Mouse (Mus musculus) myocyte (in vitro differentiated cells): ENCODE results near the gene Eipr1. TPM values are rescaled to one million over a fixed set of nuclear protein-coding genes. Genes with fewer than 3 reads are reported as not detected.

Experiments
- H3K27me3 ChIP-seq: one replicate; pipeline ENCODE4 v1.6.1; 2011; ENCODE audit not compliant: control insufficient read depth, insufficient read depth, insufficient read length
- H3K36me3 ChIP-seq: one replicate; pipeline ENCODE4 v1.6.1; 2011; ENCODE audit not compliant: control insufficient read depth, insufficient read depth
- H3K4me2 ChIP-seq: one replicate; pipeline ENCODE4 v1.6.1; 2011; ENCODE audit warnings: low read depth, control low read depth
- H3K4me3 ChIP-seq: one replicate; pipeline ENCODE4 v1.5.1; 2011; ENCODE audit warnings: mild to moderate bottlenecking, control low read depth, moderate library complexity
- H3K79me2 ChIP-seq: one replicate; pipeline ENCODE4 v1.6.1; 2011; ENCODE audit not compliant: control insufficient read depth, insufficient read depth
- H3ac ChIP-seq: one replicate; pipeline ENCODE4 v1.6.1; 2011; ENCODE audit not compliant: control insufficient read depth, insufficient read length
- CEBPB ChIP-seq: IDR thresholded peaks from 2 replicates; pipeline ENCODE4 v1.6.1; 2011; ENCODE audit warnings: mild to moderate bottlenecking, moderate library complexity; ENCODE audit not compliant: poor library complexity, insufficient read depth, severe bottlenecking
- E2F4 ChIP-seq: IDR thresholded peaks from one replicate; pipeline ENCODE4 v1.6.1; 2011; ENCODE audit warnings: mild to moderate bottlenecking, control low read depth, moderate library complexity; ENCODE audit not compliant: insufficient read depth
- MAX ChIP-seq: IDR thresholded peaks from one replicate; pipeline ENCODE4 v1.6.1; 2011; ENCODE audit warnings: low read depth, mild to moderate bottlenecking, control low read depth
- MYOD1 ChIP-seq, 3 experiments: IDR thresholded peaks; one replicate each; pipeline ENCODE4 v1.6.1; 2011; ENCODE audit warnings: control low read depth in 2 of 3, low read depth in 2 of 3, mild to moderate bottlenecking in 2 of 3, moderate library complexity in 1 of 3; ENCODE audit not compliant: insufficient read length in 2 of 3, control insufficient read depth in 1 of 3
- MYOG ChIP-seq, 3 experiments: IDR thresholded peaks; one replicate each; pipeline ENCODE4 v1.6.1; 2011; ENCODE audit warnings: control low read depth in 2 of 3, low read depth in 2 of 3, mild to moderate bottlenecking in 2 of 3; ENCODE audit not compliant: insufficient read length in 2 of 3, control insufficient read depth in 1 of 3, insufficient read depth in 1 of 3
- POLR2A ChIP-seq: IDR thresholded peaks from one replicate; pipeline ENCODE4 v1.6.1; 2011; ENCODE audit warnings: low read depth, mild to moderate bottlenecking, control low read depth, moderate library complexity; ENCODE audit not compliant: insufficient read length
- POLR2AphosphoS2 ChIP-seq: IDR thresholded peaks from one replicate; pipeline ENCODE4 v1.6.1; 2011; ENCODE audit warnings: low read depth, control low read depth; ENCODE audit not compliant: insufficient read length
- REST ChIP-seq: IDR thresholded peaks from one replicate; pipeline ENCODE4 v1.6.1; 2011; ENCODE audit warnings: mild to moderate bottlenecking, control low read depth, moderate library complexity; ENCODE audit not compliant: insufficient read depth, insufficient read length
- SRF ChIP-seq: IDR thresholded peaks from one replicate; pipeline ENCODE4 v1.6.1; 2011; ENCODE audit warnings: low read depth; ENCODE audit not compliant: control insufficient read depth, insufficient read length
- TCF12 ChIP-seq: IDR thresholded peaks from one replicate; pipeline ENCODE4 v1.6.1; 2011; ENCODE audit warnings: mild to moderate bottlenecking, control low read depth; ENCODE audit not compliant: poor library complexity, insufficient read depth, severe bottlenecking
- TCF3 ChIP-seq: IDR thresholded peaks from one replicate; pipeline ENCODE4 v1.6.1; 2011; ENCODE audit warnings: low read depth, control low read depth; ENCODE audit not compliant: insufficient read length
- USF1 ChIP-seq: IDR thresholded peaks from one replicate; pipeline ENCODE4 v1.6.1; 2011; ENCODE audit warnings: low read depth, mild to moderate bottlenecking, control low read depth, moderate library complexity
- polyA plus RNA-seq: library from polyadenylated mRNA; unstranded; fragments of >200 nt; fragmentation: generic; extraction: Trizol; gene quantifications from one replicate; pipeline ENCODE4 v1.2.1, GENCODE M21; 2012; ENCODE audit warnings: missing spikeins

Eipr1 gene
- polyA plus RNA-seq, 1 experiment: 19.5 TPM

- Histone ChIP-seq H3K4me2 (no peak overlapping the region), H3K36me3 (no peaks in the 10 kb centered on the region), H3K27me3 (no peaks in the 10 kb centered on the region), H3ac (no peak overlapping the region), H3K4me3 (no peak overlapping the region), H3K79me2 (no peaks in the 10 kb centered on the region)
- TF ChIP-seq MYOG (IDR thresholded peaks at IDR 0.05; ENCODE audit: control insufficient read depth in 1 of 3, insufficient read depth in 1 of 3, insufficient read length in 2 of 3, low read depth in 2 of 3): no peak
- TF ChIP-seq REST: peak; percentile 86
Observed at GRCm38 (mm10) chr12:28831066-28831733, 79.6 kb downstream of the Eipr1 start.

GRCm38 (mm10) chr12:28834266-28834665 lies 82.7 kb downstream of the Eipr1 start:
- Histone ChIP-seq H3K4me3 (no peak overlapping the region), H3K27me3 (no peaks in the 10 kb centered on the region), H3K36me3 (no peaks in the 10 kb centered on the region), H3K79me2 (no peaks in the 10 kb centered on the region), H3ac (no peak overlapping the region), H3K4me2 (no peak overlapping the region)
- no peak for TF ChIP-seq MAX
- TF ChIP-seq POLR2A: no peak
- no peak for TF ChIP-seq MYOD1 (IDR thresholded peaks at IDR 0.05; ENCODE audit: control insufficient read depth in 1 of 3, insufficient read length in 2 of 3, low read depth in 2 of 3)
- no peak for TF ChIP-seq USF1
- no peak for TF ChIP-seq SRF
- TF ChIP-seq MYOG (IDR thresholded peaks at IDR 0.05; ENCODE audit: control insufficient read depth in 1 of 3, insufficient read depth in 1 of 3, insufficient read length in 2 of 3, low read depth in 2 of 3): no peak
- TF ChIP-seq REST: no peak
- no peak for TF ChIP-seq TCF12
- TF ChIP-seq CEBPB: no peak
- no peak for TF ChIP-seq TCF3

GRCm38 (mm10) chr12:28835683-28836082 lies 84.1 kb downstream of the Eipr1 start:
- no peak for TF ChIP-seq POLR2AphosphoS2
- TF ChIP-seq TCF12: no peak
- no peak for TF ChIP-seq CEBPB
- no peak for TF ChIP-seq USF1
- H3K4me2 ChIP-seq: no peak overlapping the region
- no peaks in the 10 kb centered on the region for H3K27me3 ChIP-seq
- no peak overlapping the region for H3K4me3 ChIP-seq
- no peaks in the 10 kb centered on the region for H3K79me2 ChIP-seq
- no peak overlapping the region for H3ac ChIP-seq
- H3K36me3 ChIP-seq: no peaks in the 10 kb centered on the region

GRCm38 (mm10) chr12:28838268-28838667 lies 86.7 kb downstream of the Eipr1 start:
- Histone ChIP-seq H3K79me2 (no peaks in the 10 kb centered on the region), H3K36me3 (no peaks in the 10 kb centered on the region), H3ac (no peak overlapping the region), H3K27me3 (no peaks in the 10 kb centered on the region), H3K4me3 (no peak overlapping the region), H3K4me2 (no peak overlapping the region)
- TF ChIP-seq REST: no peak
- no peak for TF ChIP-seq CEBPB
- no peak for TF ChIP-seq MAX
- TF ChIP-seq USF1: no peak
- no peak for TF ChIP-seq TCF12
- no peak for TF ChIP-seq POLR2AphosphoS2
- TF ChIP-seq POLR2A: no peak
- TF ChIP-seq MYOG (IDR thresholded peaks at IDR 0.05; ENCODE audit: control insufficient read depth in 1 of 3, insufficient read depth in 1 of 3, insufficient read length in 2 of 3, low read depth in 2 of 3): no peak
- TF ChIP-seq E2F4: no peak
- TF ChIP-seq MYOD1 (IDR thresholded peaks at IDR 0.05; ENCODE audit: control insufficient read depth in 1 of 3, insufficient read length in 2 of 3, low read depth in 2 of 3): no peak
- no peak for TF ChIP-seq TCF3
- TF ChIP-seq SRF: no peak

- no peaks in the 10 kb centered on the region for H3K79me2 ChIP-seq
- no peaks in the 10 kb centered on the region for H3K36me3 ChIP-seq
- no peaks in the 10 kb centered on the region for H3K27me3 ChIP-seq
- H3K4me2 ChIP-seq: no peak overlapping the region
- H3ac ChIP-seq: no peak overlapping the region
- TF ChIP-seq POLR2A (no peak), POLR2AphosphoS2 (no peak), MYOG (IDR thresholded peaks at IDR 0.05; ENCODE audit: control insufficient read depth in 1 of 3, insufficient read depth in 1 of 3, insufficient read length in 2 of 3, low read depth in 2 of 3) (no peak), SRF (no peak), TCF12 (no peak), REST (no peak), USF1 (no peak), MYOD1 (IDR thresholded peaks at IDR 0.05; ENCODE audit: control insufficient read depth in 1 of 3, insufficient read length in 2 of 3, low read depth in 2 of 3) (no peak), TCF3 (no peak), E2F4 (no peak), CEBPB (no peak), MAX (no peak)
- H3K4me3 ChIP-seq: no peak overlapping the region
Observed at GRCm38 (mm10) chr12:28838971-28839370, 87.4 kb downstream of the Eipr1 start.
